Comparison of ENCODE assay signal across 11 mouse cellular contexts in genomic region chr1:63180575-63180974, GRCm38 (mm10). TPM values are rescaled to one million over a fixed set of nuclear protein-coding genes. Genes with fewer than 3 reads are reported as not detected.
A peak's percentile ranks its signal among the peaks of the same experiment; 100 is the strongest.
DNase-seq lines count a peak whose midpoint lies in the region; ATAC-seq and TF ChIP-seq lines count a peak whose summit lies in the region.
"Not testable (repeated sequence)": the region's sequence is repeated elsewhere in the genome, so short reads cannot be mapped to it uniquely, and the experiment has no call there.
"Had no signal": no experiment of that assay in that cellular context is flagged by ENCODE, and none has a peak within 500 bp of the region (broad histone marks: within the 10 kb centered on the region; RNA-seq: fewer than 3 reads in every experiment).

No protein-coding gene starts in this region.

- not testable (repeated sequence) for H3K4me2 ChIP-seq in forebrain, embryonic 14.5 days (ENCODE audit: low read length); hindbrain, embryonic 12.5 days (replicated peaks); liver, embryonic 11.5 days; lung, embryonic 14.5 days; midbrain, embryonic 14.5 days (ENCODE audit: low read length)

- TF ChIP-seq CTCF in ES-Bruce4 (IDR thresholded peaks at IDR 0.05; ENCODE audit: low read depth, low read length); lung, embryonic 14.5 days (IDR thresholded peaks at IDR 0.05; ENCODE audit: low read depth): not testable (repeated sequence)

- 71% methylated on average over 4 of the region's 4 CpGs for WGBS in forebrain, embryonic 14.5 days
- 68% methylated on average over 4 of the region's 4 CpGs for whole genome bisulfite sequencing in hindbrain, embryonic 12.5 days
- WGBS in liver, embryonic 11.5 days = 58% methylated on average over 4 of the region's 4 CpGs
- WGBS in lung, embryonic 14.5 days = 61% methylated on average over 4 of the region's 4 CpGs
- 69% methylated on average over 4 of the region's 4 CpGs for WGBS in midbrain, embryonic 14.5 days

- H3K36me3 ChIP-seq in ES-Bruce4 (ENCODE audit: control insufficient read depth, insufficient read depth, low read length, poor library complexity, severe bottlenecking) = peaks cover 28% of the 10 kb centered on the region
- peaks cover 25% of the 10 kb centered on the region for H3K36me3 ChIP-seq in forebrain, embryonic 14.5 days (ENCODE audit: control insufficient read depth, insufficient read depth, low read length)
- H3K36me3 ChIP-seq in hindbrain, embryonic 12.5 days = peaks cover 23% of the 10 kb centered on the region
- peaks cover 17% of the 10 kb centered on the region for H3K36me3 ChIP-seq in liver, embryonic 11.5 days (ENCODE audit: control insufficient read depth, insufficient read depth, low read length)
- peaks cover 33% of the 10 kb centered on the region for H3K36me3 ChIP-seq in lung, embryonic 14.5 days (ENCODE audit: insufficient read depth)
- peaks cover 24% of the 10 kb centered on the region for H3K36me3 ChIP-seq in midbrain, embryonic 14.5 days (ENCODE audit: control insufficient read depth, insufficient read depth, low read length)

- not testable (repeated sequence) for H3K27me3 ChIP-seq in ES-Bruce4 (ENCODE audit: control insufficient read depth, insufficient read depth, low read length, poor library complexity, severe bottlenecking); forebrain, embryonic 14.5 days (replicated peaks; ENCODE audit: control insufficient read depth, insufficient read depth, low read length); hindbrain, embryonic 12.5 days; liver, embryonic 11.5 days (replicated peaks; ENCODE audit: control insufficient read depth, insufficient read depth, low read length); lung, embryonic 14.5 days (ENCODE audit: insufficient read depth, low read length); midbrain, embryonic 14.5 days (ENCODE audit: control insufficient read depth, insufficient read depth, low read length)

- not testable (repeated sequence) for TF ChIP-seq POLR2A in ES-Bruce4 (IDR thresholded peaks at IDR 0.05; ENCODE audit: insufficient read depth, low read length)

- H3K9ac ChIP-seq in ES-Bruce4 (ENCODE audit: low read depth, poor library complexity, severe bottlenecking); forebrain, embryonic 14.5 days (ENCODE audit: low read length); hindbrain, embryonic 12.5 days; liver, embryonic 11.5 days (ENCODE audit: low read depth, low read length); lung, embryonic 14.5 days; midbrain, embryonic 14.5 days (replicated peaks; ENCODE audit: low read length): not testable (repeated sequence)

- H3K9me3 ChIP-seq in ES-Bruce4 (replicated peaks; ENCODE audit: control insufficient read depth, insufficient read depth, low read length, poor library complexity, severe bottlenecking); forebrain, embryonic 14.5 days (replicated peaks; ENCODE audit: control insufficient read depth, low read length); hindbrain, embryonic 12.5 days (replicated peaks); liver, embryonic 11.5 days (ENCODE audit: control insufficient read depth, low read length); lung, embryonic 14.5 days (ENCODE audit: low read depth, low read length); midbrain, embryonic 14.5 days (ENCODE audit: control insufficient read depth, low read length): not testable (repeated sequence)

- H3K4me1 ChIP-seq in ES-Bruce4 (ENCODE audit: control insufficient read depth, insufficient read depth, low read length); liver, embryonic 11.5 days (replicated peaks; ENCODE audit: control insufficient read depth, insufficient read depth, low read length); lung, embryonic 14.5 days (ENCODE audit: insufficient read depth); midbrain, embryonic 14.5 days (ENCODE audit: control insufficient read depth, insufficient read depth, low read length): not testable (repeated sequence)
- H3K4me1 ChIP-seq in forebrain, embryonic 14.5 days (ENCODE audit: control insufficient read depth, insufficient read depth, low read length) = peaks cover 12% of the 10 kb centered on the region
- H3K4me1 ChIP-seq in hindbrain, embryonic 12.5 days = peaks cover 14% of the 10 kb centered on the region

- DNase-seq in cerebellum, adult 9-10 months = peak; percentile 17
- DNase-seq in forebrain, embryonic 14.5 days (ENCODE audit: low spot score); liver, embryonic 11.5 days (ENCODE audit: low spot score); lung, embryonic 14.5 days; midbrain, embryonic 14.5 days: not testable (repeated sequence)

- not testable (repeated sequence) for H3K4me3 ChIP-seq in ES-Bruce4 (ENCODE audit: low read depth, low read length); forebrain, embryonic 14.5 days (ENCODE audit: low read depth, low read length); hindbrain, embryonic 12.5 days; liver, embryonic 11.5 days (ENCODE audit: low read depth, low read length); lung, embryonic 14.5 days (ENCODE audit: low read depth, low read length); midbrain, embryonic 14.5 days (replicated peaks; ENCODE audit: low read depth, low read length)

- ATAC-seq in forebrain, embryonic 14.5 days = peak; percentile 1; the same call in 1 of the 2 replicates
- not testable (repeated sequence) for ATAC-seq in hindbrain, embryonic 12.5 days (ENCODE audit: low FRiP score); midbrain, embryonic 14.5 days (ENCODE audit: low FRiP score, low TSS enrichment)
- ATAC-seq in liver, embryonic 11.5 days (replicated peaks; ENCODE audit: low FRiP score) = peak; percentile 29
- ATAC-seq in lung, embryonic 14.5 days (ENCODE audit: insufficient read depth) = peak; percentile 6; the same call in 1 of the 2 replicates

- not testable (repeated sequence) for TF ChIP-seq EP300 in ES-Bruce4 (IDR thresholded peaks at IDR 0.05; ENCODE audit: insufficient read depth, low read depth, low read length)

- H3K27ac ChIP-seq in ES-Bruce4 (ENCODE audit: insufficient read depth, low read length) = peak overlapping the region; percentile 67; the same call in 1 of the 2 replicates
- not testable (repeated sequence) for H3K27ac ChIP-seq in forebrain, embryonic 14.5 days (ENCODE audit: low read depth, low read length); liver, embryonic 11.5 days (ENCODE audit: low read depth, low read length); lung, embryonic 14.5 days (ENCODE audit: low read depth)
- H3K27ac ChIP-seq in hindbrain, embryonic 12.5 days = 0 out of 2 replicates have a peak overlapping the region, but pooled peaks have one; percentile 5
- H3K27ac ChIP-seq in midbrain, embryonic 14.5 days (replicated peaks; ENCODE audit: low read depth, low read length) = peak overlapping the region; percentile 22; the same call in 1 of the 2 replicates

RNA-seq across cellular contexts. Expression of gene Ndufs1, which starts 3.9 kb away (rescaled TPM):
- 106 and 110 TPM in 2 replicates for polyA plus RNA-seq in ES-Bruce4 (2011; ENCODE audit: insufficient read depth, insufficient read length, low read depth, missing spikeins)
- polyA plus RNA-seq in forebrain, embryonic 14.5 days (2014; fragmentation: Nextera tagmentation; extraction: Ambion mirVana) = 118 and 126 TPM in 2 replicates
- polyA plus RNA-seq in hindbrain, embryonic 12.5 days (2016; fragmentation: Nextera tagmentation; extraction: Ambion mirVana) = 124 and 133 TPM in 2 replicates
- 184 and 197 TPM in 2 replicates for polyA plus RNA-seq in liver, embryonic 11.5 days (2014; fragmentation: Nextera tagmentation; extraction: Ambion mirVana)
- polyA plus RNA-seq in lung, embryonic 14.5 days (2014; fragmentation: Nextera tagmentation; extraction: Ambion mirVana) = 132 and 135 TPM in 2 replicates
- 116 and 136 TPM in 2 replicates for polyA plus RNA-seq in midbrain, embryonic 14.5 days (2014; fragmentation: Nextera tagmentation; extraction: Ambion mirVana)

RNA-seq across cellular contexts. Expression of gene Eef1b2, which starts 4.0 kb away (rescaled TPM):
- polyA plus RNA-seq in ES-Bruce4 (2011; ENCODE audit: insufficient read depth, insufficient read length, low read depth, missing spikeins) = 2,024 and 2,095 TPM in 2 replicates
- polyA plus RNA-seq in forebrain, embryonic 14.5 days (2014; fragmentation: Nextera tagmentation; extraction: Ambion mirVana) = 531 and 625 TPM in 2 replicates
- polyA plus RNA-seq in hindbrain, embryonic 12.5 days (2016; fragmentation: Nextera tagmentation; extraction: Ambion mirVana) = 351 and 383 TPM in 2 replicates
- polyA plus RNA-seq in liver, embryonic 11.5 days (2014; fragmentation: Nextera tagmentation; extraction: Ambion mirVana) = 694 and 775 TPM in 2 replicates
- polyA plus RNA-seq in lung, embryonic 14.5 days (2014; fragmentation: Nextera tagmentation; extraction: Ambion mirVana) = 660 and 695 TPM in 2 replicates
- 485 and 564 TPM in 2 replicates for polyA plus RNA-seq in midbrain, embryonic 14.5 days (2014; fragmentation: Nextera tagmentation; extraction: Ambion mirVana)

RNA-seq across cellular contexts. Expression of gene Gpr1, which starts 33.8 kb away (rescaled TPM):
- polyA plus RNA-seq in ES-Bruce4 (2011; ENCODE audit: insufficient read depth, insufficient read length, low read depth, missing spikeins) = 0.35 and 0.61 TPM in 2 replicates
- 0.40 and 0.72 TPM in 2 replicates for polyA plus RNA-seq in forebrain, embryonic 14.5 days (2014; fragmentation: Nextera tagmentation; extraction: Ambion mirVana)
- polyA plus RNA-seq in hindbrain, embryonic 12.5 days (2016; fragmentation: Nextera tagmentation; extraction: Ambion mirVana) = 0.20 and 0.21 TPM in 2 replicates
- polyA plus RNA-seq in liver, embryonic 11.5 days (2014; fragmentation: Nextera tagmentation; extraction: Ambion mirVana) = 0.09 and 0.14 TPM in 2 replicates
- polyA plus RNA-seq in lung, embryonic 14.5 days (2014; fragmentation: Nextera tagmentation; extraction: Ambion mirVana) = not detected in 2 replicates
- polyA plus RNA-seq in midbrain, embryonic 14.5 days (2014; fragmentation: Nextera tagmentation; extraction: Ambion mirVana) = 0.69 and 0.71 TPM in 2 replicates
- polyA plus RNA-seq: erythroblast, embryonic 14.5 days; heart, embryonic 11.5 days; liver, embryonic 14.5 days; lung, embryonic 16.5 days had no signal
